Mouse (Mus musculus): Measurements from ENCODE around the gene Gm16867. TPM values are rescaled to one million over a fixed set of nuclear protein-coding genes. Genes with fewer than 3 reads are reported as not detected.
"Not testable (repeated sequence)": the region's sequence is repeated elsewhere in the genome, so short reads cannot be mapped to it uniquely, and the experiment has no call there.

Gene Gm16867
- total RNA-seq (2021) = 1 to 10 TPM; 2.6 to 3.6 TPM
- long read RNA-seq, experiment 1 = 0 reads
- long read RNA-seq, experiment 2, partial matches to known transcripts = 0 of 3 reads
- long read RNA-seq, experiment 2, other reads (novel, unspliced or antisense) = 1 of 3 reads

- intact Hi-C loops (cut with DNase I; ENCODE audit: low total_unique reads) = not testable (repeated sequence)
Observed at GRCm38 (mm10) chr14:69503174-69503573, at the start of gene Gm16867. Gene Gm16867 (minus strand): TSS chr14:69503362.

GRCm38 (mm10) chr14:69547310-69547709 lies 44.1 kb upstream of the Gm16867 start:
- DNase-seq; intact Hi-C loops (cut with DNase I; ENCODE audit: low total_unique reads): not testable (repeated sequence)

More at GRCm38 (mm10) chr14:69503174-69503573, at the start of gene Gm16867:
- DNase-seq = not testable (repeated sequence)

GRCm38 (mm10) chr14:69545052-69545451 lies 41.9 kb upstream of the Gm16867 start:
- DNase-seq; intact Hi-C loops (cut with DNase I; ENCODE audit: low total_unique reads): not testable (repeated sequence)

DNA sequence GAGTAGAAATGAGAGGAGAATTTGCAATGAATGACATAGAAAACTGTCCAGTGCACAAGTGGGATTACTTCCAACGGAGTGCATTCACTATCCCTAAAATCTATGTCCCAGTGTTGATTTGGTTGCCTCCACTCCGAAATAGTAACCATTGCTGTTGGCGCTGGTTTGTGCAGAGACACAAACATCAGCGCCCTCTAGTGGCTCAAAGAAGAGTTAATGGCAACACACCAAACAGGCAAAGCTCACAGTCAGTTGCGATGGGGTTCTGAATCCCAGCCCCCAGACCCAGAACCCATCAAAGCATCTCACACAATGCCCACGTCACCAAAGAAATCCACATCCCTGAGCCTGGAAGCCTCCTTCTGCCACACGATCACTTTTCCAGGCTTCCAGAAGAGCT lies 40.9 kb upstream of the Gm16867 start:
- intact Hi-C loops (cut with DNase I; ENCODE audit: low total_unique reads); DNase-seq: not testable (repeated sequence)

GRCm38 (mm10) chr14:69542695-69543094 lies 39.5 kb upstream of the Gm16867 start:
- DNase-seq; intact Hi-C loops (cut with DNase I; ENCODE audit: low total_unique reads): not testable (repeated sequence)

DNA sequence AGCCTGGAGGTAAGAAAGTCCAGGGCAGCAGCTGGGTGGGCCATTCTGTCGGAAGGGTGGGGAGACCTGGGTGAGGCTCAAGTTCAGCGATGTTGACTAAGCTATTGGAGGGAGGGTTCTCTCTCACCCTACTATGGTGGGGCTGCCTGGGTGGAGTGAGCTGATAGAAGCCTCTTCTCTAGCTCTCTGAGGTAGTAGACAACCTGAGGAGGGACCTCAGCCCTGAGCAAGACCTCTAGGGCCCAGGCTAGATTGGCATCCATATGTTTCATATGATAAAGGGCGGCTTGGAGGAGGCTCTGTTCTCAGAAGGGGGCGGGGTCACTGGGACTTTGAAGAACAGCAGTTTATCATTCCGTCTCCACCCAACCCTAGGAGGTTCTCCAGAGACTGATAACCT lies 37.0 kb upstream of the Gm16867 start:
- intact Hi-C loops (cut with DNase I; ENCODE audit: low total_unique reads); DNase-seq: not testable (repeated sequence)

GRCm38 (mm10) chr14:69536539-69536938 lies 33.4 kb upstream of the Gm16867 start:
- intact Hi-C loops (cut with DNase I; ENCODE audit: low total_unique reads); DNase-seq: not testable (repeated sequence)

DNA sequence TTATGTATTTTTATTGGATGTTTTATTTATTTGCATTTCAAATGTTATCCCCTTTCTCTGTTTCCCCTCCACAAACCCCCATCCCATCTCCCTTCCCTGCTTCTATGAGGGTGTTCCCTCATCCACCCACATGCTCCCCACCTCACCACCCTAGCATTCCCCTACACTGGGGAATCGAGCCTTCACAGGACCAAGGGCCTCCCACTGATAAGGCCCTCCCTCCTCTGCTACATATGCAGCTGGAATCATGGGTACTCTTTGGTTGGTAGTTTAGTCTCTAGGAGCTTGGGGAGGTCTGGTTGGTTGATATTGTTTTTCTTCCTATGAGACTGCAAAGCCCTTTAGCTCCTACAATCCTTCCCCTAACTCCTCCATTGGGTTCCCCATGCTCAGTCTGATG lies 23.0 kb upstream of the Gm16867 start:
- intact Hi-C loops (cut with DNase I; ENCODE audit: low total_unique reads); DNase-seq: not testable (repeated sequence)

- DNase-seq; intact Hi-C loops (cut with DNase I; ENCODE audit: low total_unique reads): not testable (repeated sequence)
Observed at GRCm38 (mm10) chr14:69523001-69523400, 19.8 kb upstream of the Gm16867 start.

GRCm38 (mm10) chr14:69520810-69521209 lies 17.6 kb upstream of the Gm16867 start:
- intact Hi-C loops (cut with DNase I; ENCODE audit: low total_unique reads); DNase-seq: not testable (repeated sequence)

DNA sequence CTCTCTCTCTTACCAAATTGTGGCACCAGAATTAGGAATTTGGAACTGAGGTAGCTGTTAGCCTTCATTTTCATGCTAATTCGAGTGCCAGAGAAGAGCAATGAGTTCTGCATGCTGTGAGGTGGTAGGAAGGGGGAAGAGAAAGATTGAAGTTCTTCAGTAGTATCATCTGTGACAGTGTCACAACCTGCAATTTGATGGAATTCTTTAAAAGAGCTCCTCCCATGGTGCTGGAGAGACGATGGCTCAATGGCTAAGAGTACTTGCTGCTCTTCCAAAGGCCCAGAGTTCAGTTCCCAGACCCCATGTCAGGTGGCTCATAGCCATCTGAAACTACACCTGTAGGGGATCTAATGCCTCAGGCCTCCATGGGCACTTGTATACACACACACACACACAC lies 9.3 kb upstream of the Gm16867 start, which contains the start of gene Gm27179:
Gm27179 (minus strand) TSS at position 101 of the 400 bp plus-strand sequence.
- DNase-seq; intact Hi-C loops (cut with DNase I; ENCODE audit: low total_unique reads): not testable (repeated sequence)

GRCm38 (mm10) chr14:69507000-69507399 lies 3.8 kb upstream of the Gm16867 start:
- DNase-seq; intact Hi-C loops (cut with DNase I; ENCODE audit: low total_unique reads): not testable (repeated sequence)

DNA sequence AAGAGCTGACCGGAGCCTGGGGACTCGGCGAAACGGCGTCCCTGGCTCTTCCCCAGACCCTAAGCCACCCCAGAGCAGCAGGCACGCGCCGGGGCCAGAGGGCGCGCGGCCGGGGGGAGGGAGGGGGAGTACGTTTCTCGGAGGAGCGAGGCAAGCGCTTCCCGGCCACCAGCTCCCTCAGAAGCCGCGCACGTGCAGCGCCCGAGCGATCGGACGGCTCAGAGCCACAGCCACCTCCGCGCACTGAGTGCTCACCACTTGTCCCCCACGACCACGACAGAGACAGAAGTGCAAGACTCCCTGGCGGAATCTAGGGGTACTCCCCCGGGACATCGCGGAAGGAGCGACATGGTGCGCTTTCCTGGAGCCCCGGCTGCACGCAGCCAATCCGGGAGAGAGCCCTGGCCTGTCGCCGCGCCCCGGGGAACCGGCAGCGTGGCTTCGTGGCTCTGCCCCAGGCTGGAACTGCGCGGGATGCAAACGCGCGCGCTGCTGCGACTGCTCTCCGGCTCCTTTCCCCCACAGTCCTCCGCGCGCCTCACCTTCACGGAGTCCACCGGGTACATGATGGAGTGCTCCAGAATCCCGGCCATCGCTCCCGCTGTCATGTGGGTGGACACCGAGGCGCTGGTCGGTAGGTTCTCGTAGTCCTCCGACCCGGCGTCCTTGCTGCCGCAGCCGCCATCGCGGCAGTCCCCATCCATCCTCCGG lies 567 bp downstream of the Gm16867 start:
- intact Hi-C loops (cut with DNase I; ENCODE audit: low total_unique reads); DNase-seq: not testable (repeated sequence)

GRCm38 (mm10) chr14:69496259-69496658 lies 6.9 kb downstream of the Gm16867 start:
- DNase-seq; intact Hi-C loops (cut with DNase I; ENCODE audit: low total_unique reads): not testable (repeated sequence)

- intact Hi-C loops (cut with DNase I; ENCODE audit: low total_unique reads); DNase-seq: not testable (repeated sequence)
Observed at GRCm38 (mm10) chr14:69494946-69495345, 8.2 kb downstream of the Gm16867 start.

DNA sequence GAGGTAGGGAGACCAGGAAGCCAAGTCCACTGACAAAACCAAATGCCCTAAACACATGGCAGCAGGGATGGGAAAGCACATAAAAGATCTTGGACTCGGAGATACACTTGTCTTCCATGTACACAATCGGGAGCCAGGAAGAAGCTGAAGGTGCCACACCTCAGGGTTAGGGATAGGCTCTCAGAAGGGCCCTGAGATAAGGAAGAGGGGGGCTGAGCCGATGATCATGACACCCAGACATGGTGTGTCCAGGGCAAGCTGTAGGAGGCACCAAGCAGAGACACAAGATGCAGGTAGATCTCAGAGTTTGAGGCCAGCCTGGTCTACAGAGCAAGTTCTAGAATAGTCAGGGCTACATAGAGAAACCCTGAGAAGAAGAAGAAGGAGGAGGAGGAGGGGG lies 8.6 kb downstream of the Gm16867 start:
- DNase-seq; intact Hi-C loops (cut with DNase I; ENCODE audit: low total_unique reads): not testable (repeated sequence)

- DNase-seq; intact Hi-C loops (cut with DNase I; ENCODE audit: low total_unique reads): not testable (repeated sequence)
Observed at GRCm38 (mm10) chr14:69488001-69488400, 15.2 kb downstream of the Gm16867 start.

DNA sequence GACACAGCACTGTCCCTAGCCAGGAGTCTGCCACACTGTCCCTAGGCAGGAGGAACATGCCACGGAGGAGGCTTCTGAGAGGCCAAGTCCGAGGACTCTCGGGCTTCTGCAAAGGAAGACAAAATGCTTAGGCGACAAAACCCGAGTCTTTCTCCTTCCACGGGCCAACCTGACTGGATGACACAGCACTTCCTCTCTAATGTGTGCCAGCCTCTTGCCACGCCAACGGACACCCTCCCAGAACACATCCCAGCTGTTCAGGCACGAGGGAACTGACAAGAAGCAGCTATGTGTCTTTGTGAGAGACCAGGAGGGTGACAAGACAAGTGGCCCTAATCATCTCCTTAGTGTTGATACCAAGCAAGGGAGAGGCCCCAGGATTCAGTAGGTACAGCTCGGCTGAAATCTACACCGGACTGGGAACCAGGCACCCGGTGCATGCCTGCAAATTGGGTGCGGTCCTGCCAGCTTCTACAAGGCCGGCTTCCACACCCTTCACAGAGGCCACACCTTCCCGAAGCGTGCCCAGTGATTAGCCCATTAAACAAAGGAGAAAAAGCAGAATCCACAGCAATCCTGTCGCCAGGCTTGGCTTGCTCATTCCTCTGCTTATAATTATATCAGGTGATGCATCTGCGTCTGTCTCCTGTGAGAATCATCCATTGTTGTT lies 17.6 kb downstream of the Gm16867 start:
- intact Hi-C loops (cut with DNase I; ENCODE audit: low total_unique reads); DNase-seq: not testable (repeated sequence)

DNA sequence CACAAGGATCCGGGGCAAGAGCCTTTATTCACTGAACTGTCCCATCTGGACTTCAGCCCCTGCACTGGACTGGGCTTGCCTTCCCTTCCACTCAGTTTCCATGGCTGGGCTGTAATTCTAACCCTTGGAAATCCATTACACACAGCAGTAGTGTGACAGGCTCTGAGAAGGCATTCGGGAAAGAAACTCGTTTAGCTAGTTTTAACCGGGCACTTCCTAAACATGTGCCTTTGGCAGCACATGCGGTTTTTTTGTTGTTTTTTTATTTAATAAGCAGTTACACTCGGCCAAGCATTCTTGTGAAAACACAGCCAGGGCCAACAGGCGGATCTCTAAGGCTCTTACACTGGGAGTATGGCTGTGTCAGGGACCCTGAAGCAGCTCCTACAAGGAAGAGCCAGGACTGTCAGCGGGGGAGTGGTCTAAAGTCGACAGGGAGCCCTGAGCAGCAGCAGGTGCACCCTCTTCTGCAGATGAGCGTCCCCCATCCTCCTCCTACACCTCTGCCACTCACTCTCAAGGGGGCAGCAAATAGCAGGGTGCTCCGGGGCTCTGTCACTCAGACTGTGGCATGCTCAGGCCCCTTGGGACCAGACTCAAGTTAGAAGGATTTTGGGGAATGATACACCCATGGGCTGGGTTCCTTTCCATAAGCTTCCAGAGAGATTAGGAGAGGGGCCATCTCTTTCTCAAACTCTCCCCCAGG lies 29.1 kb downstream of the Gm16867 start:
- intact Hi-C loops (cut with DNase I; ENCODE audit: low total_unique reads) = not testable (repeated sequence)

DNA sequence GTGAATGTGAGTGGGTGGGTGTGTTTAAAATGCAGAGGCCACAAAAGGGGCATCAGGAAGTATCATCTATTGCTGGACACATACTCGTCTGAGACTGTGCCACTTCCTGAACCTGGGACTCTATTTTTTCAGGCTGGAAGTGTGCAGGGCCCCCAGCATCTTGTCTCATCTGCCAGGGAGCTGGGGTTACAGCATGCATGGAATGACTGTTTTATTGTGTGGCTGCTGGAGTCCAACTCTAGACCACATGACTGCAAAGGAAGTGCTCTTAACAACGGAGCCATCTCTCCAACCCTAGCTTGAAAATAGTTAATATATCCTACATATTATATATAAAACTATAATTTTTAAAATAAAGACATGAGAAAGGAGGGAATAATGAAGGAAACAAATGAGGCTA lies 29.8 kb downstream of the Gm16867 start:
- DNase-seq; intact Hi-C loops (cut with DNase I; ENCODE audit: low total_unique reads): not testable (repeated sequence)

More for the DNA sequence above, 29.1 kb downstream of the Gm16867 start:
- DNase-seq = not testable (repeated sequence)

All from gastrocnemius, postnatal 14 days (tissue).